24 mouse cellular contexts compared by ENCODE assay signal in genomic region chr11:35690515-35691281, GRCm38 (mm10).
DNase-seq lines count a peak whose midpoint lies in the region; ATAC-seq and TF ChIP-seq lines count a peak whose summit lies in the region.
"Had no signal": no experiment of that assay in that cellular context is flagged by ENCODE, and none has a peak within 500 bp of the region (broad histone marks: within the 10 kb centered on the region; RNA-seq: fewer than 3 reads in every experiment).

No protein-coding gene starts in this region.

- DNase-seq in hindbrain, embryonic 10.5 days (ENCODE audit: low spot score) = no peak
- no peak for DNase-seq in kidney, adult 11 months
- peak; percentile 41 for DNase-seq in midbrain, embryonic 11.5 days (ENCODE audit: low spot score, missing footprints)
- DNase-seq in stomach, postnatal 0 days (ENCODE audit: low spot score) = no peak
- no peak for DNase-seq in cerebellum, adult 8-10 months
- DNase-seq: adrenal gland, postnatal 14 days; cerebellum, adult 11-12 months; cerebellum, postnatal 10 days; gastrocnemius, postnatal 10 days; heart, postnatal 10 days; kidney, adult 18-20 months; lung, postnatal 4 days; right cerebral cortex, postnatal 4 days had no signal

- H3K9ac ChIP-seq in hindbrain, embryonic 13.5 days = peak overlapping the region; percentile 20; the same call in 1 of the 2 replicates
- no peak overlapping the region for H3K9ac ChIP-seq in kidney, embryonic 16.5 days (replicated peaks; ENCODE audit: low read length)
- no peak overlapping the region for H3K9ac ChIP-seq in midbrain, embryonic 11.5 days (ENCODE audit: low read length)
- no peak overlapping the region for H3K9ac ChIP-seq in midbrain, embryonic 15.5 days
- H3K9ac ChIP-seq in stomach, postnatal 0 days (ENCODE audit: low read length) = no peak overlapping the region
- H3K9ac ChIP-seq: embryonic facial prominence, embryonic 15.5 days; forebrain, embryonic 13.5 days; heart, embryonic 13.5 days; limb, embryonic 12.5 days; lung, embryonic 15.5 days; midbrain, embryonic 13.5 days had no signal

- H3K4me3 ChIP-seq in hindbrain, embryonic 13.5 days = no peak overlapping the region
- H3K4me3 ChIP-seq in hindbrain, embryonic 10.5 days = no peak overlapping the region
- no peak overlapping the region for H3K4me3 ChIP-seq in kidney, embryonic 16.5 days (ENCODE audit: low read length)
- H3K4me3 ChIP-seq in midbrain, embryonic 11.5 days (ENCODE audit: low read depth, low read length) = no peak overlapping the region
- no peak overlapping the region for H3K4me3 ChIP-seq in midbrain, embryonic 15.5 days
- H3K4me3 ChIP-seq in stomach, postnatal 0 days (ENCODE audit: low read depth, low read length) = no peak overlapping the region
- H3K4me3 ChIP-seq: embryonic facial prominence, embryonic 15.5 days; forebrain, embryonic 13.5 days; heart, embryonic 13.5 days; limb, embryonic 12.5 days; lung, embryonic 15.5 days; megakaryocyte, embryonic 14.5 days; midbrain, embryonic 13.5 days had no signal

- H3K36me3 ChIP-seq in hindbrain, embryonic 13.5 days = peaks cover 13% of the 10 kb centered on the region
- peaks cover 58% of the 10 kb centered on the region for H3K36me3 ChIP-seq in hindbrain, embryonic 10.5 days
- H3K36me3 ChIP-seq in kidney, embryonic 16.5 days (ENCODE audit: insufficient read depth, low read length) = no peaks in the 10 kb centered on the region
- H3K36me3 ChIP-seq in midbrain, embryonic 11.5 days (ENCODE audit: control insufficient read depth, insufficient read depth, low read length) = no peaks in the 10 kb centered on the region
- no peaks in the 10 kb centered on the region for H3K36me3 ChIP-seq in midbrain, embryonic 15.5 days (replicated peaks)
- no peaks in the 10 kb centered on the region for H3K36me3 ChIP-seq in stomach, postnatal 0 days (ENCODE audit: control insufficient read depth, insufficient read depth, low read length)
- H3K36me3 ChIP-seq: lung, embryonic 15.5 days; midbrain, embryonic 13.5 days had no signal

- peak; percentile 11; the same call in 1 of the 2 replicates for TF ChIP-seq CTCF in stomach, postnatal 0 days (IDR thresholded peaks at IDR 0.05; ENCODE audit: low read depth)

- H3K27me3 ChIP-seq in hindbrain, embryonic 13.5 days = no peaks in the 10 kb centered on the region
- H3K27me3 ChIP-seq in hindbrain, embryonic 10.5 days (ENCODE audit: insufficient read depth, poor library complexity, severe bottlenecking) = no peaks in the 10 kb centered on the region; the same call in 1 of the 2 replicates
- no peaks in the 10 kb centered on the region for H3K27me3 ChIP-seq in kidney, embryonic 16.5 days (ENCODE audit: insufficient read depth, low read length)
- no peaks in the 10 kb centered on the region for H3K27me3 ChIP-seq in midbrain, embryonic 11.5 days (ENCODE audit: control insufficient read depth, insufficient read depth, low read length)
- 0 out of 2 replicates have a peak, but pooled peaks cover 6% of the 10 kb centered on the region for H3K27me3 ChIP-seq in midbrain, embryonic 15.5 days (replicated peaks)
- H3K27me3 ChIP-seq in stomach, postnatal 0 days (ENCODE audit: control insufficient read depth, insufficient read depth, low read length) = no peaks in the 10 kb centered on the region
- H3K27me3 ChIP-seq: embryonic facial prominence, embryonic 15.5 days; heart, embryonic 13.5 days; limb, embryonic 12.5 days; lung, embryonic 15.5 days; megakaryocyte, embryonic 14.5 days had no signal

- no peaks in the 10 kb centered on the region for H3K9me3 ChIP-seq in hindbrain, embryonic 13.5 days
- no peaks in the 10 kb centered on the region; the same call in 1 of the 2 replicates for H3K9me3 ChIP-seq in hindbrain, embryonic 10.5 days
- no peaks in the 10 kb centered on the region for H3K9me3 ChIP-seq in kidney, embryonic 16.5 days (ENCODE audit: low read length)
- H3K9me3 ChIP-seq in midbrain, embryonic 11.5 days (ENCODE audit: control insufficient read depth, low read length) = no peaks in the 10 kb centered on the region
- no peaks in the 10 kb centered on the region for H3K9me3 ChIP-seq in midbrain, embryonic 15.5 days
- no peaks in the 10 kb centered on the region for H3K9me3 ChIP-seq in stomach, postnatal 0 days (ENCODE audit: control insufficient read depth, low read length)
- H3K9me3 ChIP-seq: embryonic facial prominence, embryonic 15.5 days; forebrain, embryonic 13.5 days; heart, embryonic 13.5 days; limb, embryonic 12.5 days; lung, embryonic 15.5 days; megakaryocyte, embryonic 14.5 days; midbrain, embryonic 13.5 days had no signal

- H3K27ac ChIP-seq in hindbrain, embryonic 13.5 days = no peak overlapping the region
- H3K27ac ChIP-seq in hindbrain, embryonic 10.5 days = no peak overlapping the region
- no peak overlapping the region for H3K27ac ChIP-seq in kidney, embryonic 16.5 days (ENCODE audit: low read length)
- no peak overlapping the region for H3K27ac ChIP-seq in midbrain, embryonic 11.5 days (ENCODE audit: low read depth, low read length)
- no peak overlapping the region for H3K27ac ChIP-seq in midbrain, embryonic 15.5 days
- no peak overlapping the region for H3K27ac ChIP-seq in stomach, postnatal 0 days (replicated peaks)
- H3K27ac ChIP-seq: embryonic facial prominence, embryonic 15.5 days; forebrain, embryonic 13.5 days; heart, embryonic 13.5 days; limb, embryonic 12.5 days; lung, embryonic 15.5 days; midbrain, embryonic 13.5 days had no signal

- TF ChIP-seq EP300 in stomach, postnatal 0 days (optimal IDR thresholded peaks at IDR 0.05) = no peak

- H3K4me1 ChIP-seq in hindbrain, embryonic 13.5 days (replicated peaks) = no peaks in the 10 kb centered on the region
- H3K4me1 ChIP-seq in hindbrain, embryonic 10.5 days (replicated peaks) = no peaks in the 10 kb centered on the region
- peaks cover 3% of the 10 kb centered on the region; the same call in 1 of the 2 replicates for H3K4me1 ChIP-seq in kidney, embryonic 16.5 days (ENCODE audit: insufficient read depth, low read length)
- H3K4me1 ChIP-seq in midbrain, embryonic 11.5 days (ENCODE audit: control insufficient read depth, insufficient read depth, low read length) = no peaks in the 10 kb centered on the region
- no peaks in the 10 kb centered on the region for H3K4me1 ChIP-seq in midbrain, embryonic 15.5 days
- no peaks in the 10 kb centered on the region for H3K4me1 ChIP-seq in stomach, postnatal 0 days (replicated peaks; ENCODE audit: control insufficient read depth, insufficient read depth)
- H3K4me1 ChIP-seq: embryonic facial prominence, embryonic 15.5 days; forebrain, embryonic 13.5 days; heart, embryonic 13.5 days; lung, embryonic 15.5 days; megakaryocyte, embryonic 14.5 days; midbrain, embryonic 13.5 days had no signal

- 65% methylated on average over 7 of the region's 7 CpGs for WGBS in hindbrain, embryonic 13.5 days
- whole genome bisulfite sequencing in hindbrain, embryonic 10.5 days = 73% methylated on average over 7 of the region's 7 CpGs
- 34% methylated on average over 7 of the region's 7 CpGs for WGBS in kidney, embryonic 16.5 days
- 71% methylated on average over 7 of the region's 7 CpGs for WGBS in midbrain, embryonic 11.5 days
- 64% methylated on average over 7 of the region's 7 CpGs for WGBS in midbrain, embryonic 15.5 days
- WGBS in stomach, postnatal 0 days = 58% methylated on average over 7 of the region's 7 CpGs

- no peak overlapping the region for H3K4me2 ChIP-seq in hindbrain, embryonic 13.5 days
- no peak overlapping the region for H3K4me2 ChIP-seq in kidney, embryonic 16.5 days (replicated peaks; ENCODE audit: low read depth, low read length)
- no peak overlapping the region for H3K4me2 ChIP-seq in midbrain, embryonic 11.5 days
- H3K4me2 ChIP-seq in midbrain, embryonic 15.5 days = no peak overlapping the region
- H3K4me2 ChIP-seq in stomach, postnatal 0 days (replicated peaks; ENCODE audit: low read depth) = no peak overlapping the region
- H3K4me2 ChIP-seq: embryonic facial prominence, embryonic 15.5 days; forebrain, embryonic 13.5 days; heart, embryonic 13.5 days; limb, embryonic 12.5 days; lung, embryonic 15.5 days; midbrain, embryonic 13.5 days had no signal

- no peak for ATAC-seq in hindbrain, embryonic 13.5 days (ENCODE audit: low FRiP score)
- ATAC-seq in kidney, embryonic 16.5 days (ENCODE audit: low FRiP score, low TSS enrichment) = peak; percentile 57; the same call in 1 of the 2 replicates
- no peak for ATAC-seq in midbrain, embryonic 11.5 days (ENCODE audit: low FRiP score)
- ATAC-seq in midbrain, embryonic 15.5 days (replicated peaks) = no peak
- ATAC-seq in stomach, postnatal 0 days (ENCODE audit: low FRiP score, low TSS enrichment) = no peak
- ATAC-seq: CD4-positive, CD25-positive, alpha-beta regulatory T cell, adult 4 months; forebrain, embryonic 13.5 days; midbrain, embryonic 13.5 days had no signal
